Mouse (Mus musculus) cerebellum, adult (tissue): ENCODE results near the gene Spryd3.
"Not testable (repeated sequence)": the region's sequence is repeated elsewhere in the genome, so short reads cannot be mapped to it uniquely, and the experiment has no call there.

Source experiments
- ATAC-seq: cut with Nextera tagmentation; 2 replicates; pipeline ENCODE4 v1.9.2; 2017; ENCODE audit warnings: mild to moderate bottlenecking, moderate library complexity, mixed read lengths; ENCODE audit not compliant: insufficient number of reproducible peaks, low FRiP score, low TSS enrichment

Spryd3 gene

DNA sequence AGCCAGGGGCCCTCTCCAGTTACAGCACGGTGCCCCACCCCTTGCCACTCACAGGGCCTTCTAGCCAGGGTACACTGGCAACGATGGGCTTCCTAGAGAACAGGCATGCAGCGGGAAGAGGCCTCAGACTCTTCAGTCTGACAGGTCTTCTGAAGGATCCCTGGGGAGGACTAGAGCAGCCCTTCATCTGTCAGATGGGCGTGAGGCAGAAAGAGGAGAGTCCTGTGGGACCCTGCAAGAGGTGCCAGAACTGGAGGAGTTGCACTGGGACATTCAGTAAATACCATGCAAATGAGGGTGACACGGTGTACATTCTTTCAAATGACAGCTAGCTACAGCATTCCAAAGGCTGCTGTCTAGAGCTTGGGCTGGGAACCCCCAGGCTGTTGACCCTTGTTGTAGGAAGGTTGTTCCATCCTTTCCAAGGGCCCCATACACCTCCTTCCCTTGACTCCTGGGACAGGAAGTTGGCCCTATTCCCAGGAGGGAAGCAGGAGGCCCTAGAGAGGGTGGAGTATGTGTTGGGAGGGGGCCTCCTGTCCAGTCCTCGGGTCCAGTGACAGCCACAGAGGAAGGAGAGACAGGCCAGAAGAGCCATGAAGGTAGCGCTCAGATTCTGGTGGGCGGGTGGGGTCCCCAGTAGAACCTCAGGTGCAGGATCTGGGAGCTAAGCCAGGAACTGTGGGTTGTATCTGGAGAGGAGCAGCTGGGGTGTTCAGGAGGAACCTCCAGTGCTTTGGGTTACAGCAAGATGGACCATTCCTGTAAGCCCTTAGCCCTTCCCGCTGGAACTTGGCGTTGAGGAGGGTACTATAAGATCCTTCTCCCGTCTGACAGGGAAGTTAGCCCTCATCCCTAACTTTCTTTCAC lies 34.1 kb downstream of the Spryd3 start:
- ATAC-seq: no peak

DNA sequence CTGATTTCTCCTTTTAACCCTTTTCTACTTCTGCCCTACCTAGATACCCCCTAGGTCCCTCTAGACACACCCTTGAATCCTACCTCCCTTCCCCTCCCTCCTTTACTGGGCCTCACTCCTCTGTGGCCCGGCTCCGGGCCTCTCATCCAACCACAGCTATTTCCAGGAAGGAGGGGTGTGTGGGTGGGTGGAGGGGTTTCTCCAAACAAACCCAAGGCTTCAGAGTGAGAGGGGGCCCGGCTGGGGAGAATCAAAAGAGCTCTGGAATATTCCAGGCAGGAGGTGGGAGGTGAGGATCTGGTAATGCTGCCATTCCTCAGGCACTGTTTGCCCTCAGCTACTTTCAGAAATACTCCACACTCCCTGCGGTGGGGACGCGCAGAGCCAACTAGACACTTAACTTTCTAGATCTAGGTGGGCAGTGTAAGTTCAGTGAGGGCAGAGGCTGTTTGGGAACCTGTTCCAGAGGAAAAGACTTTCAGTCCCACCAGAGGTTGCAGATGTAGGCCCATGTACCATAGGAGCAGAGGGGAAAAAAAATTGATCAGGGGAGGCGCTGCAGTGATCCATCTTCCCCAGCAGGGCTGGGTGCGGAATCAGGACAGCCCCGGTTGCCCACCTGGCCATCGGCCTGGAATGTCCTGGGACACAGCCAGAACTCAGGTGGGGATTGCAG lies 34.9 kb downstream of the Spryd3 start:
- no peak for ATAC-seq

DNA sequence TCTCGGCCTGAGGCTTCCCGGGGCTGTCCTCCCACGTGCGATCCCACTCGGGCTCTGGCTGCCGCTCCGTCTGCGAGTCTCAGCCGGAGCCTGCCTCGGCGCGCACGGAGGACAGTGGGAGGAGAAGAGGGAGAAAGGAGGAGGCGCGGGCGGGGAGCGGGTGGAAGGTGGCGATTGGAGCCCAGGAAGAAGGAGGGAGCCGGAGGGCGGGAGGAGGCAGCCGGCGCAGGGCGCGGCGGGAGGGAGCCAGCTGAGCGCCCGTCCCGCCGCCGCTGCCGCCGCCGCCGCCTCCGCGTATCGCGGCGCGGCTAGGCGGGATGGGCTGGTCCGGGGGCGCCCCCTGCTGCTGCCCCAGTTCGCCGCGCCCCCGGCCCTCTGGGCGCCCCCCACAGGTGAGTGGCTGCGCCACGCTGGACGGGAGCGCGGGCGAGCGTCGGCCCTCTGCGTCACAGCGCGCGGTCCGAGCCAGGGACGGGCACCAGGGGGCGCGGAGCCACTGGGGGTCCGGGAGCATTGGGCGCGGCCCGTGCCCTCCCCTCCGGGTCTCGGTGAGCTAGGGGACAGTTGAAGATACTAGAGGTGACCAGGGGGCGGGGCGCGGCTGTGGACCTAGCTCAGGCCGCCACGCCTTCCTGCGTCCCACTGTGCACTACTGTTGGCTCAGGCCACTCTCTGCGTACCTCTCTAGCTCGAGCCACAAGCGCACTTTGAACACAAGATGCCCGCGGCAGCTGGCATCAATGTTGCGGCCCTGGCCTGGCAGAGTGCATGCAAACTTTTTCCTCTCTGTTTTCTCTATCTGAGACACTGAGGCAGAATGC lies 35.7 kb downstream of the Spryd3 start, which contains the start of gene Tns2:
Tns2 (plus strand) TSS at position 253 of the 821 bp plus-strand sequence.
- ATAC-seq: peak; percentile 62; the same call in 1 of the 2 replicates

DNA sequence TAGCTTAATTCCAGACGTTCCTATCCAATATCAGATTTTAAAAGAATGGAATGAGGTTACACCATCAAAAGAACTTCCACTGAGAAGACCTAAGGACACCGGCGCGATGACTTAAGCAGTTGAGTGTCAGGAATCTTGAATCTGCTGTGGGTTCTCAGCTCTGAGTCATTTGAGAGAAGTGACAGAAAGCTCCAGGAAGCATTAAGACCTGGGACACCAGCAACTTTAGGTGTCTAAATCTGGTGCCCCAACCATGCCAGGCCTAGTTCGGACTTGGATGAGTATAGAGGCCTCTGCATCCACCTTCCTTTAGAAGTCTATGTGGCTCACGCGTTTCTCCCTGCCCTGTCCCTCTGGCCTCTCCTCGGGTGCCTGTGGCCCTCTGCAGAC lies 36.3 kb downstream of the Spryd3 start:
- ATAC-seq: no peak

DNA sequence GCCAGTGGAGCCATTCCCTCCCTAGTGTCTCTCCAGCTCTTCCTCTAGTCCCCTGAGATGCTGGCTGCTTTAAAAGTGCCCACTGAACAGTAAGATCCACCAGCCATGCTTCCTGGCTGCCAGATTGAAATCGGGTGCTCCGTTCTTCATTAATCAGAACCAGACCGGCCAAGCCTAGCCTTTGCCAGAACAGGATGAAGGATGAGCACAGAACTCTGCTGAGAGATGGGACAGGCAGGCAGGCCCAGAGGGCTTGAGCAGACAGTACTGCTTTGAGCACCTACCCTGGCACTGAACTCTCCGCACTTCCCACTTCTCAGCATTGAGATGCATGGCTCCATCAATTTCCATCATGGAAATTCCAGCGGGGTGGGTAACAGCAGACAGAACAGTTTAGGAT lies 36.8 kb downstream of the Spryd3 start:
- ATAC-seq: no peak

DNA sequence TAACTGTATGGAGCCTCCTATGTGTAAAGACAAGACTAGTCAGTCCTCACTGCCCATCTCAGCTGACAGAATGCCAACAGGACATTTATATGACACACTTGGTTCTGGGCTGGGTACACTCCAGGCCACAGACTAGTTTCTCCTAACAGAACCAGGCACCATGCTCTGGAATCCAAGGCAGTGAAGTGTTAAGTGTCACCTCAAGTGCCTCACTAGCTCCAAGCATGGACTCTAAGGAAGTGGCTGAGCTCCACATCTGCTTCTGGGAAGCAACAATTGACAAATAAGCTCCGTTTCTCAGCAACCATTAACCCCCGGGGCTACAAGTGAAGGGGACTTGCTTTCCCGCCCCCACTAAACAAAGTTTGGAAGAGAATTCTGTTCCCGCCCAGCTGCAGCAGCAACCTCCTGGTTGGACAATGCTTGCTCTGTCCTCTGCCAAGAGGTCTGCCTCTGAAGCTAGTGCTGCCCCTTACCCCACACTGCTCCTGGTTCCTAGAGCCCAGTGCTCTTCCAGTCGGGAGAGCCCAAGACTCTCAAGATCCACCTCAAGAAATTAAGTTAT lies 38.0 kb downstream of the Spryd3 start:
- ATAC-seq: no peak

DNA sequence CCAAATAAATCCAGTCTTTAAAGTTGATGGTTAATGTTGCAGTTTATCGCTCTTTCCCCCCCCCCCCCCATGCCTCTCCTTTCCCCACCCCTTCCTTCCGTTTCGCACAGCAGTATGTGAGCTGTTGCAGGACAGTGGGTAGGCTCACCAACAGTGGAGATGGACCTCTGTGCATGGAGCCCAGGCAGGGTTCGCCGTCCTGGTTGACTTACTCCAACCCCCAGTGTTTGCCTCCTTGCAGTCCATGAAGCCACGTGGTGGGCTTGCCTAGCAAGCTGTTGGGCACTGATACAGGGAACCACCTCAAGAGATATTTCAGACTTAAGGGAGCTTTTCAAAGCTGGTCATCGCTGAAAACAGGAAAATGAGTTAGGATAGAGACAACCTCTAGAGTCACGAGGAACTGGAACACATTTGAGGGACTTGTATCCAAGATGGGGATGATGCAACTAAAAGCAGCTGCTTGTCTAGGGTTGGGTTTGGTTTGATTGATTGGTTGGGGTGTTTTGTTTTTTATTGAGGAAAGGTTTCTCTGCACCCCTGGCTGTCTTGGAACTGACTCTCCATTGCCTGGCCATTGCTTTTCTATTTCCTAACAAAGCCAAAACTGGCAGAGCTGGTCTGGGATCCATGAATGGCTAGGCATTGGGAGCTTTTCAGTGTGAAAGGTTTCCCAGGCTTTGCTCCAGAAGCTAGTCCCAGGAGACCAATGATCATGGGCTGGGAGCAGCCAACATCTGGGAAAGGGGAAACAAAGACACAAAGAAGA lies 38.7 kb downstream of the Spryd3 start:
- ATAC-seq: no peak

DNA sequence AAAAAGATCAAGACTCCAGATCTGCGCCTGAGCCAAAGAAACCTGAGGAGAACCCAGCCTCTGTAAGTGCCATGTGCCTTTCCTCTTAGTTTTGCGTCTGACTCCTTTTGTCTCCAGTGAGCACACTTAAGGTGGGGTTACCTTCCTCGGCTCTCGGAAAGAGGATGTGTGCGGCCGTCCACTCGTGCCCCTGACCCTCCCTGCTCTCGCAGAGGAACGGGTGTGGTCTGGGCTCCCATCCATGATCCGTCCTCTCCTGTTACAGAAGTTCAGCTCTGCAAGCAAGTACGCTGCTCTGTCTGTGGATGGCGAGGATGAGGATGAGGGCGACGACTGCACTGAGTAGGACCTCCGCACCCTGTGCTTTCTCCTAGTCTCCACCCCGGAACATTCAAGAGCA lies 41.0 kb downstream of the Spryd3 start:
- ATAC-seq: no peak

DNA sequence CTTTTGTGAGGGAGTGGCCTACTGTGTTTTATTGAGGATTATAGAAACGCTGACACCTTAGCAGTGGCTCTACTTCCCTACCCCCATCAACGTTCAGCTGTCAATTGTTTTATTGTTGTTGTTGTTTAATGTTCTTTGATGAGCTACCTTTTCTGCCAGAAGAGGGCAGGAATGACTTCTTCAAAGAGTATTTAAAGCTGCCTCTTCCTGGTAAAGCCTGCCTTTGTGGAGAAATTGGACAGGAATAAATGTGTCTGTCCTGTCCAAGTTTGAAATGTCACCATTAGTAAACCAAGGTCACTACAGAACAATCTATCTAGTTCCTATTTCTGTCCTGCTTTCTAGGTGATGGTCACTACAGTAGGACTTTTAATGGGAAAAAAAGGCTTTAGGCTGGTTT lies 41.9 kb downstream of the Spryd3 start:
- ATAC-seq: no peak

DNA sequence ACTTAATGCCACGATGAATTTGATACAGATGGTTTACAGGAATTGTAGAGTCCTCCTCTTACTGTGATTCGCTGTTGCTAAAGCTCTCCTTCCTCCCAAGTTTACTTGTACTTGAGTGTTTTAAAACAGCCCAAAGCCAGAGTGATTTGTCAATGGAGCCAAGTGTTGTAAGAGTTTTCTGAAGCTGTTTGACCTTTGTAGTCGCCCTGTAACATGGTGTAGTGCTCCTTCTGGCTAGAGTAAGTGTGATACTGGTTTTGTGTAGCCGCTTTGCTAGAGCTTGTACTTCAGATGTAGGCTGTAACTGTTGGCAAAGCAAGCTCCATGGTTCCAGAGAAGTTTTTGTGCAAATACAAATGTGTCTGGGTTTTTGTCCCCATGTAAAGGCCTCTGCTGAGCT lies 43.8 kb downstream of the Spryd3 start:
- ATAC-seq: no peak

DNA sequence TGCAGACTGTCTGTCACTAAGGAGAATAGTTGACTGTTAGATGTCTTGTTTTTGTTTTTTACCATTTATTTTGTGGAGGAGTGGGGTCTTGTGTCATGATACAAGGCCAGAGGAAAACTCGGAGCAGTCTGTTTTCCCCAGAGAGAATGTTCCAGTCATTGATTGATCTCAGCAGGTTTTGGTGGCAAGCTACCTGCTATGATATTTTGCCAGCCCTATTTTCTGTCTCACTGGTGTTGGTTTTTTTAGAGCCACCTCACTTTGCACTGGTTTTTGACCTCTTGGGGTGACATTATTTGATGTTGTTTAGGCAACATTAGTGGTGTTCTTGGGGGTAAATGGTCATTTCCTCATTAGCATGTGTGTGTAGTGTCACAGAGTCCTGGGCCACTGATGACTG lies 44.3 kb downstream of the Spryd3 start:
- no peak for ATAC-seq

DNA sequence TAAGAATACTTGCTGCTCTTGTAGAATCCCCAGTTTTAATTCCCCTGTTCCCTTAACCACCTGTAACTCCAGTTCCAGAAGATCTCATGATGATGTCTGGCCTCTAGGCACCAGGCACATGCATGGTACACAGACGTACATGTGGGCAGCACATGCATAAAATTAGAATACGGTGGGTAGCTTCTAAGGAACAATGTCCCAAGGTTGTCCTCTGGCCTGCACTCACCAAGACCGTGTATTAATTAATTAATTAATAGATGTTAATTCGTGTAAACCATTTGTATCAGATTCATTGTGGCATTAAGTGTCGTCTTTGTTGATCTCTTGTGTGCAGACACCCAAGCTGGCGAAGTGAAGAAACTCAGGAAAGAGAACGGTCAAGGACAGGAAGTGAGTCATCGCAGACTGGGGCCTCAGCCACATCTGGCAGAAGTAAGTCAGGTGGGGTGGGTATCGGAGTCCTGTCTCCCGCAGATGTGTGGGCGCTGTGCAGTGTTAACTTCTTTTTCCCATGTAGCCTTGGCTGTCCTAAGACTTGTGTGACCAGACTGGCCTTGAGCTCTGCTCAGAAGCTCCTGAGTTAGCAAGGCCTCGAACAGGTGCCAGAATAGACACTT lies 44.9 kb downstream of the Spryd3 start:
- ATAC-seq: no peak

DNA sequence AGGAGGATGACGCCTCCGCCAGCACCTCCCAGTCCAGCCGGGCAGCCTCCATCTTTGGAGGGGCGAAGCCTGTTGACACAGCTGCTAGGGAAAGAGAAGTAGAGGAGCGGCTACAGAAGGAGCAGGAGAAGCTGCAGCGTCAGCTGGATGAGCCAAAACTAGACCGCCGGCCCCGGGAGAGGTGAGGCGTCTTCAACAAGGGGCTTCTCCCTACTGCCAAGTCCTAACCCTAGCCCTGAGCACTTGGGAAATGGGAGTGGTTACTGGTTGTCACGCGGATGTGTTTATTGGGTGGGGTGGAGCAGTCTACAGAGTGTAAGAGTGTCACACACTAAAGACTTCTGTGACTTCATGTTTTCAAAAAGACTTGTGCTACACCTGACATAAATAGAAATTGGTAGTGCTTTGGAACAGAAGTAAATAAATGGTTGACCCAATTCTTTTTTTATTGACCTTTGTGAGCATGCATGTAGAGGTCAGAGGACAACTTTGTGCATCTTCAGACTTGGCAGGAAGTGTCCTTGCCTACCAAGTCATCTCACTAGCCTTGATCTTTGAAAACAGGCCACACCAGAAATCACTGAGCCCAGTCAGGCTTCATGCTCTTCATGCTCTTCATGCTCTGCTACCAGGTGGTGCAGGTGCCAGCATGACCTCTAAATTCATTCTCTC lies 46.0 kb downstream of the Spryd3 start:
- no peak for ATAC-seq

DNA sequence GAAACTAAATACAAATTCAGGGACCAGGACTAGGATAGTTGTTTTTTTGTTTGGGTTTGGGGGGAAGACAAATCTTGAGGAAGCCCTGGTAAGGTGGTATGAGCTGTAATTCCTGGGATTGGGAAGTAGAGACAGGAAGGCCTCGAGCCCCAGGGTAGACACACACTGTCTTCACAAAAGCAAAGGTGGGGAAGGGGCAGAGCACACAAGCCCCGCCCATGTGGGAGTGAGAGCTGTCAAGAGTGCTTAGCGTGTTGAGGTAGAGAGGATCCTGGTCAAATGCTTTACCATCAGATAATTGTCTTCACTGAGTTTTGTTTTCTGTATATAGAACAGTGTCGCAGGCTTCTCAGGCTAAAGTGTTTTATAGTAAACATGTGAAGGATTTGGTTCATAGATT lies 53.0 kb downstream of the Spryd3 start:
- no peak for ATAC-seq

DNA sequence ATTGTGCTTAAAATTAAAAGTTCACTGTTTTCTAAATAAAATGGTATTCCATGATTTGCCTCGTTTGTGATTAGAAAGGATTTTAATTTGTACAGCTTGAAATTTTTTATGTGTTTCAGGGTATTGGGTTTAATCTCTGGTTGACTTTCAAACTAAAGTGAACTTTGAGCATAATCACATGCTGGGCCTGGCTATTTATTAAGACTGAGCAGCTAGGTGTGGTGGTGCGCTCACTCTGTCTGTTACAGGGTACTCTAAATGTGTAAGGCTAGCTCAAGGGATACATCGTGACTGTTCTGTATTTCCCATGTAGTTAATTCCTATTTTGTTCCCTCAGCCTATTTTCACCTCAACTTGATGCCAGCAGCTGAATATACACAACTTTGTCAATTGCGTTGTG lies 53.9 kb downstream of the Spryd3 start:
- no peak for ATAC-seq

DNA sequence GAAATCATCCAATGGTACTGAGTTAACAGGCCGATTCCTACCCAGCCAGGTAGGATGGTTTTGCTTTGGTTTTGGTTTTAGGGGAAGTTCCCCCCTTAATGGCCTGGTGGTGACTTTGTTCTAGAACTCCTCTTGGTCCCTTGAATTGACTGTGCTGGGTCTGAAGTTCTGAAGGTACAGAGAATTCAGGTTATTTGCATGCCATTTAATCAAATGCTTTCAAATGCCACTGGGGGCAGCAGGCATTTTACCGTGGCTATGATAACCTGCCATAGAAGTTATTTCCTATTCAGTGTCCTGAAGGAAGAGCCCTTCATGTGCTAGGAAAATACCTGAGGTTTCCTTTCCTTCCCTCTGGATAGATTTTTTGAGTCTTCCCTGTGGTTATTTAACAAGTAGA lies 55.6 kb downstream of the Spryd3 start:
- no peak for ATAC-seq

DNA sequence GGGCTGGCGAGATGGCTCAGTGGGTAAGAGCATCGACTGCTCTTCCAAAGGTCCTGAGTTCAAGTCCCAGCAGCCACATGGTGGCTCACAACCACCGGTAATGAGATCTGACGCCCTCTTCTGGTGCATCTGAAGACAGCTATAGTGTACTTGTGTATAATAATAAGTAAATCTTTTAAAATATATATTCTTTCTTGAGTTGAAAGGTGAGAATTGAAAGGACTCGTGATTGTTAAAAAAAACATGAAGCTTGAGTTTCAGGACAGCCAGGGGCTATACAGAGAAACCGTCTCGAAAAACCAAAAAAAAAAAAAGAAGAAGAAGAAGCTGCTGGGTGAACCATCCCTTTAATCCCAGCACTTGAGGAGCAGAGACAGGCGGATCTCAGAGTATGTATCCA lies 56.1 kb downstream of the Spryd3 start:
- ATAC-seq: not testable (repeated sequence)

DNA sequence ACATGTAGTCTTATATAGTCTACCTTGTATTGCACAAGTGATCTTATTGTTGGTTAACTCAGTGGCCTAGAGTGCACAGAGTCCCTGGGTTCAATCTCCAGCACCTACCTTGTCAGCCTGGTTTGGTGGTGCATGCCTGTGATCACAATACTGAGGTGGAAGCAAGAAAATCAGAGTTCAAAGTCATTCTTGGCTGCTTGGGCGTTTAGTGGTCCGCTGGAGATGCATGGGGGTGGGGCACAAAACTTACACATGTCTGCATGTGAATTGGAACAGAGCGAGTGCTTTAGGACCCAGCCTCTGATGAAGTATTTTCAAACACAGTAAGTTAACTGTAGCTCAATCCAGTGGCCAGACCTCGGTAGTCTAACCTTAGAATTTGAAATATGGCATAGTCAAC lies 56.8 kb downstream of the Spryd3 start:
- ATAC-seq: no peak

DNA sequence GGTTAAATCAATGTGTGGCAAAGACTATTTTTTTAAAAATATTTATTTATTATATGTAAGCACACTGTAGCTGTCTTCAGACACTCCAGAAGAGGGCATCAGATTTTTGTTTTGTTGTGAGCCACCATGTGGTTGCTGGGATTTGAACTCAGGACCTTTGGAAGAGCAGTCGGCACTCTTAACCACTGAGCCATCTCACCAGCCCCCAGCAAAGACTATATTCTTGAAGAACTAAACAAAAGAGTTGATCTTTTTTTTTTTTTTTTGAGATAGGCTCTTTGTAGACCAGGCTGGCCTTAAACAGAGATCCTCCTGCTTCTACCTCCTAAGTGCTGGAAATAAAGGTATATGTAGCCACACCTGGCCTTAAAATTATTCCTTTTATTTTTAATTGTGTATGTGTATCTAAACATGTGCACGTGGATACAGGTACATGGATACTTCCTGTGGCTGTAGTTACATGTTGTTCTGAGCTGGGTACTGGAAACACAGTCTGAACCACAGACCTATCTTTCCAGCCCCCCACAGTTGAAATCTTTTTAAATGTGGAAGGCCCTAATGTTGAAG lies 58.8 kb downstream of the Spryd3 start:
- no peak for ATAC-seq
